Mouse (Mus musculus): ENCODE measurements around the gene Tmem160.

DNA sequence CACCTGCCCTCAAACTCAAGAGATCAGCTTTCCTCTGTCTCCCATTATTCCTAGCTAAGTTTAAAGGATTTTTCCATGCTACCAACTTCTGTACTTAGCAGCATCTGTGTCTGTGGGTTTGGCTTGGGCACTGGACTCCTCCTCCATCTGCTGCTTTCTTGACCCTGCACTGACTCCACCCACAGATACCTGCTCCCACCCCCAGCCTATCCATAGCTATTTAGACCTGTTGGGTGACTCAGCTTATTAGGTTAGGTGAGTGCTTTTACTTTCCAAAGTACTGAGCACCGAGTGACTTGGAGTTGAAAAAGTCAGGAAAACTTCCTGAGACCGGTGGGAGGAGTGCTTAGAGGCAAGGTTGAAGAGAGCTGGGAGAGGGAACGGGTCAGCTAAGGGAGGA, 37.2 kb upstream of the Tmem160 start:
- TF ChIP-seq CTCF (IDR thresholded peaks at IDR 0.05; ENCODE audit: low read depth, low read length) (no peak), POLR2A (IDR thresholded peaks at IDR 0.05; ENCODE audit: extremely low read depth, insufficient read depth, low read length) (no peak)

Data from liver, adult 2 months (tissue).